Mouse (Mus musculus) lung, adult 18-20 months (tissue): ENCODE measurements at regions not wholly inside any gene's neighbourhood (a gene's known extent, or its start where the extent isn't known, plus 50 kb on each side); places are given as distances from the start of the nearest gene placed in this dataset.

Experiments
- DNase-seq, 2 experiments: peaks; one replicate each; pipeline ENCODE4 v3.0.0; 2022; ENCODE audit warnings: mixed read lengths in 2 of 2

- no peak for DNase-seq
Observed at GRCm38 (mm10) chr1:126916369-126916768, 85.8 kb upstream of the Nckap5 start.

GRCm38 (mm10) chr1:126911277-126912060, 80.9 kb upstream of the Nckap5 start:
- DNase-seq: peak in 1 of 2 experiments; percentile 12

GRCm38 (mm10) chr1:126907417-126907816, 76.8 kb upstream of the Nckap5 start:
- no peak for DNase-seq

GRCm38 (mm10) chr1:126898484-126898883, 67.9 kb upstream of the Nckap5 start:
- DNase-seq: no peak

GRCm38 (mm10) chr1:126896895-126897294, 66.3 kb upstream of the Nckap5 start:
- no peak for DNase-seq

GRCm38 (mm10) chr1:126880801-126881200, 50.2 kb upstream of the Nckap5 start:
- DNase-seq: no peak
